Mouse (Mus musculus) intestine, embryonic 16.5 days (tissue): Measurements from ENCODE around the gene Carm1. TPM values are rescaled to one million over a fixed set of nuclear protein-coding genes. Genes with fewer than 3 reads are reported as not detected.

ENCODE experiments used
- ATAC-seq: fragments of 200-750 bp; cut with Nextera tagmentation; 2 replicates; pipeline ENCODE4 v1.8.0; 2017; ENCODE audit warnings: moderate TSS enrichment, moderate library complexity
- H3K27ac ChIP-seq: fragments of 300-500 bp; sonication (generic); 2 replicates; pipeline ENCODE4 v1.5.1; 2014; ENCODE audit warnings: mild to moderate bottlenecking, low read length
- H3K27me3 ChIP-seq: fragments of 300-500 bp; sonication (generic); replicated peaks from 2 replicates; pipeline ENCODE4 v1.6.1; 2014; ENCODE audit warnings: low read length, control low read depth, mixed read lengths; ENCODE audit not compliant: control insufficient read depth, insufficient read depth
- H3K36me3 ChIP-seq: fragments of 300-500 bp; sonication (generic); 2 replicates; pipeline ENCODE4 v1.6.1; 2014; ENCODE audit warnings: low read length, control low read depth; ENCODE audit not compliant: control insufficient read depth, insufficient read depth
- H3K4me1 ChIP-seq: fragments of 300-500 bp; sonication (generic); 2 replicates; pipeline ENCODE4 v1.6.1; 2014; ENCODE audit warnings: low read length, control low read depth, mixed read lengths; ENCODE audit not compliant: control insufficient read depth, insufficient read depth
- H3K4me2 ChIP-seq: fragments of 300-500 bp; sonication (generic); 2 replicates; pipeline ENCODE4 v1.6.1; 2014; ENCODE audit warnings: low read depth, low read length, control low read depth
- H3K4me3 ChIP-seq: fragments of 300-500 bp; sonication (generic); 2 replicates; pipeline ENCODE4 v1.5.1; 2014; ENCODE audit warnings: mild to moderate bottlenecking, low read length
- H3K9ac ChIP-seq: fragments of 300-500 bp; sonication (generic); 2 replicates; pipeline ENCODE4 v1.6.1; 2014; ENCODE audit warnings: low read depth, low read length
- H3K9me3 ChIP-seq: fragments of 300-500 bp; sonication (generic); 2 replicates; pipeline ENCODE4 v1.6.1; 2016; ENCODE audit warnings: low read length, control low read depth; ENCODE audit not compliant: control insufficient read depth
- WGBS: fragments of 180-500 bp; shearing (Covaris S2); extraction: QIAGEN DNeasy Blood & Tissue Kit; methylation state at CpG from one replicate; pipeline ENCODE4 v1.1.7; 2014; 5-methylcytosine and 5-hydroxymethylcytosine counted together
- polyA plus RNA-seq: library from polyadenylated mRNA; unstranded; fragments of >200 nt; fragmentation: Nextera tagmentation; extraction: Ambion mirVana; gene quantifications from 2 replicates; pipeline ENCODE4 v1.2.1, GENCODE M21; 2015

The Carm1 gene
- polyA plus RNA-seq, 1 experiment from 2014 or later, result 15.1 TPM

GRCm38 (mm10) chr9:21616232-21616781 lies 69.6 kb downstream of the Carm1 start:
- H3K9ac ChIP-seq, result peak overlapping the region; percentile 94
- peak overlapping the region; percentile 71 for H3K4me2 ChIP-seq
- H3K27ac ChIP-seq, result peak overlapping the region; percentile 97
- WGBS, result under 1% methylated on average over 56 of the region's 57 CpGs
- peaks cover 7% of the 10 kb centered on the region; the same call in 1 of the 2 replicates for H3K4me1 ChIP-seq
- no peaks in the 10 kb centered on the region for H3K36me3 ChIP-seq
- peak overlapping the region; percentile 88 for H3K4me3 ChIP-seq
- H3K27me3 ChIP-seq, result no peaks in the 10 kb centered on the region
- H3K9me3 ChIP-seq, result no peaks in the 10 kb centered on the region
- ATAC-seq, result peak; percentile 75

GRCm38 (mm10) chr9:21617066-21617465 lies 70.4 kb downstream of the Carm1 start:
- no peaks in the 10 kb centered on the region for H3K9me3 ChIP-seq
- peak overlapping the region; percentile 94 for H3K9ac ChIP-seq
- H3K4me1 ChIP-seq, result peaks cover 7% of the 10 kb centered on the region; the same call in 1 of the 2 replicates
- peak overlapping the region; percentile 88 for H3K4me3 ChIP-seq
- H3K27me3 ChIP-seq, result no peaks in the 10 kb centered on the region
- no peaks in the 10 kb centered on the region for H3K36me3 ChIP-seq
- peak overlapping the region; percentile 97 for H3K27ac ChIP-seq
- WGBS, result 7% methylated on average over 10 of the region's 10 CpGs
- no peak for ATAC-seq
- H3K4me2 ChIP-seq, result peak overlapping the region; percentile 71

GRCm38 (mm10) chr9:21620229-21620628 lies 73.5 kb downstream of the Carm1 start:
- ATAC-seq, result no peak
- WGBS, result 86% methylated on average over 4 of the region's 4 CpGs

GRCm38 (mm10) chr9:21622676-21623075 lies 76.0 kb downstream of the Carm1 start:
- Histone ChIP-seq H3K27me3 (no peaks in the 10 kb centered on the region), H3K4me1 (peaks cover 3% of the 10 kb centered on the region; the same call in 1 of the 2 replicates), H3K36me3 (no peaks in the 10 kb centered on the region), H3K4me3 (no peak overlapping the region), H3K9me3 (no peaks in the 10 kb centered on the region), H3K9ac (no peak overlapping the region), H3K27ac (no peak overlapping the region), H3K4me2 (no peak overlapping the region)
- no peak for ATAC-seq
- 94% methylated on average over 1 of the region's 1 CpGs for WGBS

More at GRCm38 (mm10) chr9:21620229-21620628, 73.5 kb downstream of the Carm1 start:
- H3K4me3 ChIP-seq, result no peak overlapping the region
- H3K4me1 ChIP-seq, result peaks cover 7% of the 10 kb centered on the region; the same call in 1 of the 2 replicates
- no peaks in the 10 kb centered on the region for H3K27me3 ChIP-seq
- no peak overlapping the region for H3K9ac ChIP-seq
- no peaks in the 10 kb centered on the region for H3K36me3 ChIP-seq
- no peaks in the 10 kb centered on the region for H3K9me3 ChIP-seq
- H3K4me2 ChIP-seq, result no peak overlapping the region
- no peak overlapping the region for H3K27ac ChIP-seq

- no peak for ATAC-seq
- WGBS, result 84% methylated on average over 9 of the region's 10 CpGs
- Histone ChIP-seq H3K36me3 (no peaks in the 10 kb centered on the region), H3K4me3 (no peak overlapping the region), H3K9me3 (no peaks in the 10 kb centered on the region), H3K9ac (no peak overlapping the region), H3K27ac (no peak overlapping the region), H3K4me1 (no peaks in the 10 kb centered on the region; the same call in 1 of the 2 replicates), H3K27me3 (no peaks in the 10 kb centered on the region), H3K4me2 (no peak overlapping the region)
Measured at GRCm38 (mm10) chr9:21625342-21626339, 78.9 kb downstream of the Carm1 start.

GRCm38 (mm10) chr9:21626571-21626970 lies 79.9 kb downstream of the Carm1 start:
- Histone ChIP-seq H3K4me1 (no peaks in the 10 kb centered on the region; the same call in 1 of the 2 replicates), H3K4me2 (no peak overlapping the region), H3K4me3 (no peak overlapping the region), H3K27ac (no peak overlapping the region), H3K9me3 (no peaks in the 10 kb centered on the region), H3K36me3 (no peaks in the 10 kb centered on the region), H3K27me3 (no peaks in the 10 kb centered on the region), H3K9ac (no peak overlapping the region)
- no peak for ATAC-seq

GRCm38 (mm10) chr9:21627145-21627795 lies 80.6 kb downstream of the Carm1 start:
- no peaks in the 10 kb centered on the region; the same call in 1 of the 2 replicates for H3K4me1 ChIP-seq
- ATAC-seq, result no peak
- H3K36me3 ChIP-seq, result no peaks in the 10 kb centered on the region
- no peak overlapping the region for H3K4me3 ChIP-seq
- no peaks in the 10 kb centered on the region for H3K9me3 ChIP-seq
- WGBS, result 59% methylated on average over 5 of the region's 5 CpGs
- H3K9ac ChIP-seq, result no peak overlapping the region
- H3K27ac ChIP-seq, result 0 out of 2 replicates have a peak overlapping the region, but pooled peaks have one; percentile 17
- H3K4me2 ChIP-seq, result no peak overlapping the region
- no peaks in the 10 kb centered on the region for H3K27me3 ChIP-seq

- Histone ChIP-seq H3K27ac (no peak overlapping the region), H3K4me1 (no peaks in the 10 kb centered on the region; the same call in 1 of the 2 replicates), H3K27me3 (no peaks in the 10 kb centered on the region), H3K4me2 (no peak overlapping the region), H3K36me3 (peaks cover 5% of the 10 kb centered on the region; the same call in 1 of the 2 replicates), H3K9me3 (no peaks in the 10 kb centered on the region), H3K9ac (no peak overlapping the region), H3K4me3 (no peak overlapping the region)
- WGBS, result 74% methylated on average over 3 of the region's 3 CpGs
- no peak for ATAC-seq
Measured at GRCm38 (mm10) chr9:21630673-21631072, 84.0 kb downstream of the Carm1 start.

GRCm38 (mm10) chr9:21633106-21633505 lies 86.4 kb downstream of the Carm1 start:
- H3K4me3 ChIP-seq, result no peak overlapping the region
- peaks cover 17% of the 10 kb centered on the region for H3K36me3 ChIP-seq
- no peak overlapping the region for H3K9ac ChIP-seq
- no peak overlapping the region for H3K4me2 ChIP-seq
- H3K27ac ChIP-seq, result no peak overlapping the region
- 79% methylated on average over 3 of the region's 3 CpGs for WGBS
- no peaks in the 10 kb centered on the region for H3K4me1 ChIP-seq
- no peaks in the 10 kb centered on the region for H3K27me3 ChIP-seq
- H3K9me3 ChIP-seq, result no peaks in the 10 kb centered on the region
- ATAC-seq, result no peak
